Mouse (Mus musculus) lung, adult 18-20 months (tissue): ENCODE data around the gene Mysm1.
A peak's percentile ranks its signal among the peaks of the same experiment; 100 is the strongest.

Experiments
- DNase-seq, 2 experiments: peaks; one replicate each; pipeline ENCODE4 v3.0.0; 2022; ENCODE audit warnings: mixed read lengths in 2 of 2

The Mysm1 gene

DNA sequence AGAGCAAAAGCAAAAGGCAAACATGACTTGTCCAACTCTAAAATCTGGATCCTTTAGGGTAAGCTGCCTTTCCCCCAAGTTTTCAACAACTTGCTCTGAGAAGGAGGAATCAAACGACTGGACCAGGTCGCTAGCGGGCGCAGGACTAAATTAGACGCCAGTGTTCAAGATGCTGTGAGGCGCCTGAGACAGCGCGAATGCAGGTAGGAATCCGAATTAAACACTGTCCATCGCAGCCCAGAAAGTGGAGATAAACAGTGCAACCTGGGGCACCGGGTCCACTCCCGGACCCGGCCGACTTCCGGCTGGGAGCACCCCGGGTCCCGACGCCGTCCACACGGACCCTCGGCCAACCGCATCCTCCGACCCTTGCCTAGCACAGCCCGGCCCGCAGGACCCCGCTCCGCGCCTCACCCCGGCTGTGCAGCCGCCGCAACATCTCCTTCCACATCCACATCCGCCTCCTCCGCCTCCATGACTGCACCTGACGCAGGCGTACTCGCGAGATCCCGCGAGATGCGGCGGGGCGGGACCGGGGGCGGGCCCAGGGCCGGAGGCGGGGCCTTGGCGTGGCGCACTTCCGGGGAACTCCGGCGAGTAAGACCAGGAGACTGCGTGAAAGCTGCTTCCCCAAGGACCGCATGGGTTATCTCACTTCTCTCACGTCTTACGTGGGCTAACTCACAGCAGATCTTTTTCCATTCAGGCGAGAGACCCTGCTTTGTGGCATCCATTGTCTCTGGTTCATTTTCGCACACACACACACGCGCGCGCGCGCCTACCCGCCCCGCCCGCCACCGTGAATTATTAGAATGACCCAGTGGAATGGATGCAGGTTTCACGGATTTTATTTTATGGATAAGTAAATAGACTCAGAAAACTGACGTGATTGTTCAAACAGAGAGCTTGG lies at the start of gene Mysm1:
TSS of gene Mysm1 (minus strand) at position 511 of the 910 bp plus-strand sequence.
- DNase-seq = peak; percentile 92 to 94

DNA sequence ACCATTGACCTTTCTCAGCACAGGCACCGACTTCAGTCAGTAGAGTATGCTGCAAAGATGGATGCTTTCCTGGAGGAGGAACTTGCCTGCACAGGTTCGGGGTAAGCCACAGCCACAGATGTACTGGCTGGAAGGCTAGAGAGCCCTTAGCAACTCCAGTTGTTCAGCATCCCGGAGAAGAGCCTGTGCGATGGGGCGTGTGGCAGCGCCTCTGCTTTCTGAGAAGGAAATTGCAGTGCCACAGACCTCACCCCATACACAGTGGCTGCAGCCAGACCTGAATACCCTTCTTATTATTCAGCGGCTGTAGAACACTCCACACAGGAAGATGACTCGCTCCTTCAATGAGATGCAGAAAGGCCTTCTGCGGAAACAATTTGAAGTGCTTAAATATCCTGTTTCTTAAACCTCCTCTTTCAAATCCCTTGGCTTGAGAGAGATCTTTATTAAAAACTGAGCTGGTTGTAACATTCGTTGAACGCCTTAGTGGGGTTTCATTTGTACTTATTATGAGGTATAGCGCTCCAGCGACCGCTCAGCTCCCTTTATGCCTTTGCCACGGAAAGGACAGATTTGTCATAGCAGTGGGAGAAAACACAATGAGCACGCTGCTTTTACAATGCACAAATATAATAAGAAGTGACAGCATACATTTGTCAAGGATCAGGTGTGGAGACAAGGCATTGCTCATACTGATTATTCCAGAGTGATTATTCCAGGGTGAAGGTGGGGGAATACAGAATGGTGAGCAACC lies 47.1 kb upstream of the Mysm1 start:
- DNase-seq = no peak

- DNase-seq = no peak
Observed at GRCm38 (mm10) chr4:95023350-95023953, 44.6 kb upstream of the Mysm1 start.

GRCm38 (mm10) chr4:95021649-95022637 lies 43.0 kb upstream of the Mysm1 start:
- peak in 1 of 2 experiments; percentile 38 for DNase-seq

- DNase-seq = no peak
Observed at GRCm38 (mm10) chr4:95020201-95020600, 41.3 kb upstream of the Mysm1 start.

DNA sequence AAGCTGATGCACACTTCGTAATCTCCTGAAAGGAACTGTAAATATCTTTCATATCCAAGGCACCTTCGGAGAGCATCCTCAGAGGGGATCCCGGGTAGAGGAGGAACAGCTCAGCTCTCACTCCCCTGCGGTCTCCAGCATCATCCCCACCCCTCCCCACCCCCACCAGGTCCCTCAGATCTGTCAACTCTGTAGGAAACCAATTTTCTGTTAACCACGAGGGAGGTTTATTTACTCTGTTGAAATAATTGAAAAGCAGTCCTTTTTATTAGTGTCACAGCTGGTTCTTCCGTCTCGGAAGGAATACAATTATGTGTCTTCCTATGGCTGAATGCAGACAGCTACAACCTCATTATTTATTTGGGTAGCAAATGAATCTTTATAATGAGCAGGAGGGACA lies 39.3 kb upstream of the Mysm1 start:
- no peak for DNase-seq

- DNase-seq = no peak
Observed at GRCm38 (mm10) chr4:95012706-95013105, 33.8 kb upstream of the Mysm1 start.

DNA sequence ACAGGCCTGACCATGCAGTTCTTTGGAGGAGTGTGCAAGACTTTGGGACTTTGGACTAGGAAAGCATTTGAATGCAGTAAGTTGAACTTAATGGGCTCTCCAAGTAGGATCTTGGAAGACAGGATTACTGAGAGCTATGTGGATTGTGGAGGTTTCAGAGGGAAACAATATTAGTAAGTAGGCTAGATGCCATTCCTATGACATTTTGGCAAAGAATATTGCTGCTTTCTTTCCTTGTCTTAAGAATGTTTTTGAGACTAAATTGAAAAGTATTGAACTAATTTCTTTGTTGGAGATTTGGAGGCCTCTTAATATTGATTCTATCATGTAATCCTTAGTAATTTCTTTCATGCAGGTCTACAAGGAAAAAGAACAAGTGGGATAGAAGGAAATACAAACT lies 33.4 kb upstream of the Mysm1 start:
- DNase-seq = no peak

- peak; percentile 68 to 72 for DNase-seq
Observed at GRCm38 (mm10) chr4:95008175-95009057, 29.5 kb upstream of the Mysm1 start.

DNA sequence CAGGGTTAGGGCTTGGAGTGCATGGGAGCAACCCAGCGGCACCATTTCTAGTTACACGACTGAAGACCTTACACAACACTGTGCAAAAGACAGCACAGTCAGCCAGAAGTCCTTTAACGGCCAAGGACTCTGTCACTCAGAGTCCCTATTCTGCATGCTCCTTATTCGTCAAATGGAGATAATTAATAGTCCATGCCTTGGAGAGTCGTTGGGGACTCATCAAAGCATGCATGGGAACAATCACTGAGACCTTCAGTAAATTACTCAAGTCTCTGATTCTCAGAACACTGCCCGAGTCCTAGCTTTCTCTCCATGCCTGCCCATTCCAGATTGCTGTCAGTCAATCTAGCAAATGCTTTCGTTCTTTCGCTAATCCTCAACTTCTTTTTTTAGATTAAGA lies 28.9 kb upstream of the Mysm1 start:
- no peak for DNase-seq

DNA sequence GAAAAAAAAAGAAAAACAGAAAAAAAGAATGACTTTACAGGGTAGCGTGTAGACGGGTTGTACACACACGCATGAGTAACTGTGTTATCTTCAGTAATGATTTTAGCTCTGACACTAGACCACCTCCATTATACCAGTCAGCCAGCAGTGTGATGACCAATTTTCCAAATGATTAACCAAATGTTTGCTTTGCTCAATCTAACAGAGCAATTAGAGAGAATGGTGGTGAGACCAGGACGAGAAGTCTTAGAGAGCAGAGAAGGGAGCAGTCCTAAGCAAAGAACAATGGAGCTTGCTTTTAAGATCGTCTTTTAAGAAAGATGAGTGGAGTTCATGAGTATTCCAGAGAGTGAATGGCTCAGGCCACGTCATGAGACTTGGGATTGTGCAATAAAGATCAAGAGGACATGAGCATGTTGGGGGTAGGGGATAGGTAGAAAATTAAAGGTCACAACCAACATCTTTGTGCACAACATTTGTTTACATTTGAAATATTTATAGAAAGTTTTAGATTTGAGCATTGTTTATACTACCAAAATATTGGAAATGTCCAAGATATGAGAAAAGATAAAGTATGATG lies 26.4 kb upstream of the Mysm1 start:
- DNase-seq = no peak

GRCm38 (mm10) chr4:95001043-95001775 lies 22.3 kb upstream of the Mysm1 start:
- DNase-seq = no peak

DNA sequence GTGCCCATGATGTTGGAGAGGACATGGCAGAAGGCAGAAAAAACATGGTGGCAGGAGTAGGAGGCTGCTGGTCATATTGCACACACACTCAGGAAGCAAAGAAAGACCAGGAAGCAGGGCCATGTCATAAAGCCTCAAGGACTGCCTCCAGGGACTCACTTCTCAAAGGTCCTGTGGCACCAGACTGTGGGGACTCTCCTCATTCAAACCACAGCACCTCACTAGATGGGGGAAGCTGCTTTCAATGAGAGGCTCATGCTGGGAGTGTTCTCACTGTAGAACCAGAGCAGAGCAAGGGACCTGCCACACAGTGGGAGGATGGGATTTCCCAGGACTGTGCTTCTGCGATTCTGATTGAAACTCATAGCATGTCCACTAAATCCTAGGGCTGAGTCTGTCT lies 21.2 kb upstream of the Mysm1 start:
- DNase-seq = no peak

GRCm38 (mm10) chr4:94999249-94999648 lies 20.3 kb upstream of the Mysm1 start:
- no peak for DNase-seq

DNA sequence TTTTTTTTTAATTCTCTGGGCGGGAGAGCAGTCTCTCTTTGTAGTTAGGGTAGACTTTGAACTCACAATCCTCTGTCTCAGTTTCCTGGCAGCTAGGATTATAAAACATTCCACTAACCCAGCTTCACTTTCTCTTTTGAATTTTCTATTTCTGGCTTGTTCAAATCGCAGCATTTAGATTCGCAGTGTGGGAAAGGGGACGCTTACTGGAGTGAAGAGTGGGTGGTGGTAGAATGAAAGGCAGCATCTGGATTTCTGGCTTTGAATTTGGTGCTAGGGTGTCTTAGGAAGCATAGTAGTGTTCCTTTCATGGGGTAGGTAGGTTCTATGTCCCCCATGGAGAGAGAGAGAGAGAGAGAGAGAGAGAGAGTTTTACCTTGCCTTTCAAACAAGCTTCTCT lies 17.0 kb upstream of the Mysm1 start:
- no peak for DNase-seq

GRCm38 (mm10) chr4:94990204-94990603 lies 11.3 kb upstream of the Mysm1 start:
- DNase-seq = no peak

DNA sequence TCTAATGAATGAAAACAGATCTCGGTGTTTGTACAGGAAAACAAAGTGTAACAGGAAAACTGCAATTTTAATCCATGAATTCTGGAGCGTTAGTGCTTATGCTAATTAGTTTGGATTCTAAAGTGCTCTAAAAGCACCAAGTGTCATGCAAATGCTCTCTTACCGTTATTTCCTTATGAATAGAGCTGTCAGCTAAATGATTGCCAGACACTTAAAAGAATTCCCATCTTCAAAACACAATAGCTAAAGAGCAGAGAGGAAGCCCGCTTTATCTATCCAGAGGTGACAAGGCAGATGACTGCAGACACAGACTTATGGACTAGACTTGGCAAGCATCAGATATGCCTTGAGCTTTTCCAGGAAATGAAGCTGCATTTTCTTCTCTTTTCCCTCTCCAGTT lies 8.8 kb upstream of the Mysm1 start:
- no peak for DNase-seq

GRCm38 (mm10) chr4:94979500-94979915 lies 608 bp upstream of the Mysm1 start:
- no peak for DNase-seq

DNA sequence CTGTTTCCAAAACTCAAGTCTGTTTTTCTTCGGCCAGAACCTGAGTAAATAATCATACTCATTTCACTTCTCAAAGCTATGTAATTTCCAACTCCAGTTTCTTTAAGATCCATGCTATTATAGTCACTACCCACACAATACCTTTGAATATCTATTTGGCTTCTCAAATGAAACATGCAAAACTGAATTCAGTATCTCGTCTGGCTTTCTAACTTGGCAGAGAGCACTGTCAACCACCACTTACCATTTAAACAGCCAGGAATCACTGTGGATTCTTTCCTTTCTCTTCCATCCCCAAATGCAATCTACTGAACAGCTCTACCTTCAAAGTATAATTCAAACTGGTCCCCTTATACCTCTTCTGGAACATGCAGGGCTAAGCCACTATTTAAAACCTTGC lies 5.6 kb downstream of the Mysm1 start:
- DNase-seq = no peak

GRCm38 (mm10) chr4:94952773-94953172 lies 26.1 kb downstream of the Mysm1 start:
- DNase-seq = no peak
